Mouse (Mus musculus) stomach, postnatal 0 days (tissue): ENCODE results near the gene Cd44.

Experiments used
- CTCF ChIP-seq: IDR thresholded peaks from 2 replicates; pipeline ENCODE4 v1.5.1; 2016; ENCODE audit warnings: antibody characterized with exemption, low read depth, mild to moderate bottlenecking, moderate library complexity
- EP300 ChIP-seq: optimal IDR thresholded peaks from 2 replicates; pipeline ENCODE3; 2016; ENCODE audit warnings: antibody characterized with exemption

GRCm38 (mm10) chr2:102853297-102853696 is 48.2 kb downstream of the Cd44 start:
- TF ChIP-seq CTCF (no peak), EP300 (no peak)
